Mouse (Mus musculus) embryonic facial prominence, embryonic 14.5 days (tissue): ENCODE data around the gene Bmp7. TPM values are rescaled to one million over a fixed set of nuclear protein-coding genes. Genes with fewer than 3 reads are reported as not detected.

Experiments
- ATAC-seq: fragments of 200-750 bp; cut with Nextera tagmentation; 2 replicates; pipeline ENCODE4 v1.8.0; 2017; ENCODE audit warnings: low read depth, moderate number of reproducible peaks, moderate TSS enrichment
- DNase-seq: peaks from one replicate; pipeline ENCODE4 v3.0.0-alpha.2; 2015; ENCODE audit warnings: low spot score
- H3K27ac ChIP-seq: fragments of 300-500 bp; sonication (generic); replicated peaks from 2 replicates; pipeline ENCODE4 v1.5.1; 2014; ENCODE audit warnings: low read depth, mild to moderate bottlenecking, low read length, moderate library complexity
- H3K27me3 ChIP-seq: fragments of 300-500 bp; sonication (generic); replicated peaks from 2 replicates; pipeline ENCODE4 v1.6.1; 2014; ENCODE audit warnings: low read length; ENCODE audit not compliant: control insufficient read depth, insufficient read depth
- H3K36me3 ChIP-seq: fragments of 300-500 bp; sonication (generic); 2 replicates; pipeline ENCODE4 v1.6.1; 2014; ENCODE audit warnings: low read length, mixed read lengths; ENCODE audit not compliant: control insufficient read depth, insufficient read depth
- H3K4me1 ChIP-seq: fragments of 300-500 bp; sonication (generic); 2 replicates; pipeline ENCODE4 v1.6.1; 2014; ENCODE audit warnings: antibody characterized with exemption, low read length; ENCODE audit not compliant: control insufficient read depth, insufficient read depth
- H3K4me2 ChIP-seq: fragments of 300-500 bp; sonication (generic); 2 replicates; pipeline ENCODE4 v1.6.1; 2014; ENCODE audit warnings: low read depth, mild to moderate bottlenecking, low read length, moderate library complexity, mixed read lengths
- H3K4me3 ChIP-seq: fragments of 300-500 bp; sonication (generic); 2 replicates; pipeline ENCODE4 v1.5.1; 2014; ENCODE audit warnings: low read depth, mild to moderate bottlenecking, low read length
- H3K9ac ChIP-seq: fragments of 300-500 bp; sonication (generic); 2 replicates; pipeline ENCODE4 v1.6.1; 2014; ENCODE audit warnings: low read depth, mild to moderate bottlenecking, low read length, moderate library complexity, mixed read lengths
- H3K9me3 ChIP-seq: fragments of 300-500 bp; sonication (generic); 2 replicates; pipeline ENCODE4 v1.6.1; 2016; ENCODE audit warnings: low read length; ENCODE audit not compliant: control insufficient read depth
- WGBS: fragments of 180-500 bp; shearing (Covaris S2); extraction: QIAGEN DNeasy Blood & Tissue Kit; methylation state at CpG from one replicate; pipeline ENCODE4 v1.1.7; 2014; 5-methylcytosine and 5-hydroxymethylcytosine counted together
- polyA plus RNA-seq: library from polyadenylated mRNA; unstranded; fragments of >200 nt; fragmentation: Nextera tagmentation; extraction: Ambion mirVana; gene quantifications from 2 replicates; pipeline ENCODE4 v1.2.1, GENCODE M21; 2014

Gene Bmp7
- polyA plus RNA-seq, 1 experiment from 2014 or later = 25.6 TPM

DNA sequence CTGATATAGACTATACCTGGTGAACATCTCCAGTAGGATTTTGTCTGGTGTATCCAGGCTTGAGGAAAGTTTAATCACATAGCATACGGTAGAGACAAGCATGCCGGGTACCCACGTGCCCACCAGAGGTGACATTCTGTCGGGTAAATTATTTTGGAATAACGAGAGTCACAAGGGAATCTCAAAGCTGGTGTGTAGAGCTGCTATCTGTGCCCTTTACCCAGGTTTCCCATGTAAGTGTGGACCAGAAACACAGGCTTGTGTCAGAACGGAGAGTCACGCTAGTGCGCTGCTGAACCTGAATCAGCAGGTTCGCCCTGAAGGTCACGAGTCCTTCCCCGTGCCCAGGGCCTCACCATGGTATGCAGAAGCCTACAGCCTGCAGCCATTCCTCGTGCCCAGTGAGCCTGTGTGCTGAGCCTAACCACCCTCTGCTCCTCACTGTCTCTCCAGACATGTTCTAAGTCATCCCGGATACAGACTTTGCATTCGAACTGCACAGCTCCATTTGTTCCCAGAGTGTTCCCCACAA lies 10.2 kb downstream of the Bmp7 start:
- WGBS = 71% methylated on average over 14 of the region's 14 CpGs

DNA sequence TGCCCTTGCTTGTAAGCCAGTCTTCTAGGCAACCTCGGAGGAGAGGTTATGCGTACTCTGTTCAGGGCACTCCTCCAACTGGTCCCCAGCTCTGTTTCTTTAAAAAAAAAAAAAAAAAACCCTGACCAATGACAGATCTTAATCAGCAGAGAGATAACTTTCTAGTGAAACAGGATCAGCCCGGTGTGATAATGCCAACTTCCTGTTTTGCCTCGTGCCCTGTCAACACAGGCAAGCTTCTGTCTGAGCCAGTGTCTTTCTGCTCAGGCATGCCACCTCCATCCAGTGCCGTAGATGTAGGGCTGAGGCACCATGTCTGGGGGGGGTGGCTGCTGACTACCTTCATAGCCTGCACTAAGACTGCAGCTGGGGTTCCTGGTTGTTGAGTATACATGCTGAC lies 12.5 kb downstream of the Bmp7 start:
- H3K27ac ChIP-seq = no peak overlapping the region
- DNase-seq (no peak), ATAC-seq (no peak)
- no peaks in the 10 kb centered on the region for H3K9me3 ChIP-seq
- no peak overlapping the region for H3K9ac ChIP-seq
- no peak overlapping the region for H3K4me3 ChIP-seq
- H3K27me3 ChIP-seq = no peaks in the 10 kb centered on the region
- no peaks in the 10 kb centered on the region for H3K36me3 ChIP-seq
- peaks cover 31% of the 10 kb centered on the region for H3K4me1 ChIP-seq
- H3K4me2 ChIP-seq = no peak overlapping the region
- 61% methylated on average over 5 of the region's 5 CpGs for WGBS

More for the DNA sequence above, 10.2 kb downstream of the Bmp7 start:
- DNase-seq (no peak), ATAC-seq (no peak)
- Histone ChIP-seq H3K27me3 (no peaks in the 10 kb centered on the region), H3K9me3 (no peaks in the 10 kb centered on the region), H3K4me2 (no peak overlapping the region), H3K27ac (no peak overlapping the region), H3K4me3 (no peak overlapping the region), H3K9ac (no peak overlapping the region), H3K4me1 (peaks cover 51% of the 10 kb centered on the region), H3K36me3 (no peaks in the 10 kb centered on the region)

GRCm38 (mm10) chr2:172926311-172926710 lies 13.8 kb downstream of the Bmp7 start:
- Histone ChIP-seq H3K36me3 (no peaks in the 10 kb centered on the region), H3K4me3 (no peak overlapping the region), H3K27ac (no peak overlapping the region), H3K9ac (no peak overlapping the region), H3K27me3 (no peaks in the 10 kb centered on the region), H3K9me3 (no peaks in the 10 kb centered on the region), H3K4me1 (peaks cover 21% of the 10 kb centered on the region), H3K4me2 (no peak overlapping the region)
- 80% methylated on average over 4 of the region's 4 CpGs for WGBS
- no peak for ATAC-seq
- DNase-seq = no peak

GRCm38 (mm10) chr2:172924961-172925360 lies 15.2 kb downstream of the Bmp7 start:
- no peak overlapping the region for H3K27ac ChIP-seq
- peak; percentile 53; the same call in 1 of the 2 replicates for ATAC-seq
- no peak overlapping the region for H3K4me2 ChIP-seq
- no peak overlapping the region for H3K4me3 ChIP-seq
- H3K27me3 ChIP-seq = no peaks in the 10 kb centered on the region
- no peak overlapping the region for H3K9ac ChIP-seq
- 15% methylated on average over 6 of the region's 6 CpGs for WGBS
- H3K4me1 ChIP-seq = peaks cover 17% of the 10 kb centered on the region
- no peaks in the 10 kb centered on the region for H3K9me3 ChIP-seq
- peak; percentile 69 for DNase-seq
- H3K36me3 ChIP-seq = no peaks in the 10 kb centered on the region

- H3K9ac ChIP-seq = no peak overlapping the region
- no peak for ATAC-seq
- H3K36me3 ChIP-seq = no peaks in the 10 kb centered on the region
- no peak overlapping the region for H3K27ac ChIP-seq
- H3K4me1 ChIP-seq = peaks cover 8% of the 10 kb centered on the region
- H3K4me3 ChIP-seq = no peak overlapping the region
- WGBS = 77% methylated on average over 7 of the region's 7 CpGs
- no peak for DNase-seq
- no peak overlapping the region for H3K4me2 ChIP-seq
- H3K9me3 ChIP-seq = no peaks in the 10 kb centered on the region
- H3K27me3 ChIP-seq = no peaks in the 10 kb centered on the region
Observed at GRCm38 (mm10) chr2:172923198-172923597, 16.9 kb downstream of the Bmp7 start.

GRCm38 (mm10) chr2:172922597-172922996 lies 17.5 kb downstream of the Bmp7 start:
- WGBS = 54% methylated on average over 5 of the region's 5 CpGs
- peak; percentile 31; the same call in 1 of the 2 replicates for ATAC-seq
- Histone ChIP-seq H3K9me3 (no peaks in the 10 kb centered on the region), H3K4me3 (no peak overlapping the region), H3K4me1 (peaks cover 4% of the 10 kb centered on the region), H3K4me2 (no peak overlapping the region), H3K27ac (no peak overlapping the region), H3K36me3 (no peaks in the 10 kb centered on the region), H3K27me3 (no peaks in the 10 kb centered on the region), H3K9ac (no peak overlapping the region)
- DNase-seq = no peak

DNA sequence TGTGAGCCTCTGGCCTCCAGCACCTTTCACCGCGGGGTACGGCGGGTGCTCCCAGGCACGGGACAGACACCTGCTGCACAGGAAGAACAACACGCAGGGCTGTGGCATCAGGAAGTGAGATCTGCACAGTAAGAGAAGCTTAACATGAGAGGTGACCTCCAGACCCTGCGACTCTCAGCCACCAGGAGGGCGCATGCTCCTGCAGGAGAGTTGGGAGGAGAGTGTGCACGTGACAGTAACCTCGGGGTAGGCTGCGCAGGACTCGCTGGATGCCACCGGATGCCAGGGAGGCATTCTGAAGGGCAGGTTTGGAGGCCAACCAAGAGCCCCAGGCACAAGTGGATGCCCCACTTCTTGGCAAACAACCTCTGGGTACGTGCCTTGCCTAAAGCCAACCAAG lies 26.1 kb downstream of the Bmp7 start:
- WGBS = 78% methylated on average over 11 of the region's 14 CpGs

GRCm38 (mm10) chr2:172911715-172912114 lies 28.4 kb downstream of the Bmp7 start:
- H3K27ac ChIP-seq = no peak overlapping the region
- 25% methylated on average over 5 of the region's 5 CpGs for WGBS
- H3K9me3 ChIP-seq = no peaks in the 10 kb centered on the region
- DNase-seq = peak; percentile 52
- peaks cover 27% of the 10 kb centered on the region for H3K36me3 ChIP-seq
- peak; percentile 39 for ATAC-seq
- no peak overlapping the region for H3K4me2 ChIP-seq
- H3K4me1 ChIP-seq = peaks cover 28% of the 10 kb centered on the region; the same call in 1 of the 2 replicates
- H3K27me3 ChIP-seq = no peaks in the 10 kb centered on the region
- H3K9ac ChIP-seq = no peak overlapping the region
- no peak overlapping the region for H3K4me3 ChIP-seq

More for the DNA sequence above, 26.1 kb downstream of the Bmp7 start:
- Histone ChIP-seq H3K4me1 (peaks cover 13% of the 10 kb centered on the region; the same call in 1 of the 2 replicates), H3K4me3 (no peak overlapping the region), H3K9me3 (no peaks in the 10 kb centered on the region), H3K27ac (no peak overlapping the region), H3K27me3 (no peaks in the 10 kb centered on the region), H3K4me2 (no peak overlapping the region), H3K9ac (no peak overlapping the region), H3K36me3 (peaks cover 27% of the 10 kb centered on the region)
- DNase-seq (no peak), ATAC-seq (no peak)

GRCm38 (mm10) chr2:172911157-172911556 lies 29.0 kb downstream of the Bmp7 start:
- H3K27ac ChIP-seq = no peak overlapping the region

More at GRCm38 (mm10) chr2:172911157-172911556, 29.0 kb downstream of the Bmp7 start:
- H3K9ac ChIP-seq = no peak overlapping the region
- no peak overlapping the region for H3K4me3 ChIP-seq
- DNase-seq = no peak
- H3K4me2 ChIP-seq = no peak overlapping the region
- H3K36me3 ChIP-seq = peaks cover 27% of the 10 kb centered on the region
- H3K27me3 ChIP-seq = no peaks in the 10 kb centered on the region
- WGBS = 66% methylated on average over 6 of the region's 6 CpGs
- peaks cover 28% of the 10 kb centered on the region; the same call in 1 of the 2 replicates for H3K4me1 ChIP-seq
- ATAC-seq = no peak
- no peaks in the 10 kb centered on the region for H3K9me3 ChIP-seq
